Mouse (Mus musculus): Measurements from ENCODE around the gene Zswim5.

The Zswim5 gene

GRCm38 (mm10) chr4:116928006-116928651, 51.0 kb downstream of the Zswim5 start:
- no peak for DNase-seq

GRCm38 (mm10) chr4:116939585-116939984, 62.4 kb downstream of the Zswim5 start:
- no peak for DNase-seq

- DNase-seq = no peak
Measured at GRCm38 (mm10) chr4:116942695-116943094, 65.5 kb downstream of the Zswim5 start.

- DNase-seq = no peak
Measured at GRCm38 (mm10) chr4:116944055-116944454, 66.9 kb downstream of the Zswim5 start.

- DNase-seq = no peak
Measured at GRCm38 (mm10) chr4:116951642-116952041, 74.5 kb downstream of the Zswim5 start.

GRCm38 (mm10) chr4:116954951-116955350, 77.8 kb downstream of the Zswim5 start:
- DNase-seq = no peak

GRCm38 (mm10) chr4:116976503-116976902, 99.3 kb downstream of the Zswim5 start:
- DNase-seq = no peak

- no peak for DNase-seq
Measured at GRCm38 (mm10) chr4:116985681-116986080, 108.5 kb downstream of the Zswim5 start.

GRCm38 (mm10) chr4:116986400-116987121, 109.4 kb downstream of the Zswim5 start:
- DNase-seq = peak; percentile 89 to 92

- DNase-seq = no peak
Measured at GRCm38 (mm10) chr4:116987122-116987456, 109.9 kb downstream of the Zswim5 start.

GRCm38 (mm10) chr4:116989731-116990130, 112.6 kb downstream of the Zswim5 start:
- DNase-seq = no peak

GRCm38 (mm10) chr4:116991366-116991765, 114.2 kb downstream of the Zswim5 start:
- DNase-seq = peak; percentile 71 to 85

GRCm38 (mm10) chr4:116993672-116994621, 116.8 kb downstream of the Zswim5 start, which contains the start of gene Urod:
TSS of gene Urod (minus strand) at chr4:116994413.
- peak; percentile 96 for DNase-seq

- DNase-seq = peak; percentile 68 to 75
Measured at GRCm38 (mm10) chr4:116995131-116995797, 118.1 kb downstream of the Zswim5 start, which contains the start of gene Hectd3. TSS of gene Hectd3 (plus strand) at chr4:116995317.

- peak; percentile 62 to 74 for DNase-seq
Measured at GRCm38 (mm10) chr4:116995798-116996135, 118.6 kb downstream of the Zswim5 start.

GRCm38 (mm10) chr4:116999513-117000154, 122.5 kb downstream of the Zswim5 start:
- no peak for DNase-seq

- DNase-seq = no peak
Measured at GRCm38 (mm10) chr4:117001957-117002356, 124.8 kb downstream of the Zswim5 start.

GRCm38 (mm10) chr4:117002543-117003521, 125.7 kb downstream of the Zswim5 start:
- peak; percentile 58 to 76 for DNase-seq

- no peak for DNase-seq
Measured at GRCm38 (mm10) chr4:117004649-117005048, 127.5 kb downstream of the Zswim5 start.

- no peak for DNase-seq
Measured at GRCm38 (mm10) chr4:117005611-117006400, 128.6 kb downstream of the Zswim5 start.

All from lung, postnatal 4 days (tissue).